Comparison of ENCODE assay signal across 8 mouse cellular contexts in the genomic region with DNA sequence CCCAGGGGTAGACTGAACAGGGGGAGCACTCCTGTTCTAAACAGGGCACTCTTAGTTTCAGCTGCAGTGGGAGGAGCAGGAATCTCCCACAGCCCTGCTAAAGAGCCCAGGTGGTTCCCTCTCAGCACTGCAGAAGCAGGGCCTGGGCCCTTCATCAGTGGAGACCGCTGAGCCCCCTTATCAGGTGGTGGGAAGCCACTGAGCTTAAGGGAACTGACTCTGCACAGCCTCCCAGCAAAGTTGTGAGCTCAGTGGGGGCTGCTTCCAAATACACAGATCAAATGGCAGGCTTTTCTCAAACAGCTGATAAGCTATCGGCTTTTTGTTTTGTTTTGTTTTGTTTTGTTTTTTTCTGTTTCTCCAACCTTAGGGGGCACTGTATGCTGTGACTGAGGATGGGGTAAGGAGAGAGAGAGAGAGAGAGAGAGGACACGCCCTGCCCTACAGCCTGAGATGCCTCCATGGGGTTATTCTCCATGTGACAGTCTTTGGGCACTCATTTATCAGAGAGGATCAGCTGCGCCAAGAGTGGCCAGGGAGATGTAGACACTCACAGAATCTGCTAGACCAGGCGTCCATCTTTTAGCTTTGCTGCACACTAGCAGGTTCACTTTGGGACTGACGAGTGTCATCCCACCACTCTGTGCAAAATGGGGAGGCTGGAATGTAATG.
DNase-seq lines count a peak whose midpoint lies in the region; ATAC-seq lines count a peak whose summit lies in the region.

No protein-coding gene starts in this region.

- H3K9me3 ChIP-seq in heart, embryonic 13.5 days: no peaks in the 10 kb centered on the region
- H3K9me3 ChIP-seq in midbrain, embryonic 13.5 days: no peaks in the 10 kb centered on the region

- ATAC-seq in heart, embryonic 13.5 days (ENCODE audit: extremely low read depth, insufficient number of reproducible peaks, low FRiP score, low TSS enrichment): no peak
- ATAC-seq in granulocyte monocyte progenitor cell, adult 5-6 weeks (replicated peaks; ENCODE audit: poor library complexity, severe bottlenecking): peak; percentile 13
- ATAC-seq in midbrain, embryonic 13.5 days: no peak

- peak overlapping the region; percentile 42 for H3K9ac ChIP-seq in heart, embryonic 13.5 days
- no peak overlapping the region for H3K9ac ChIP-seq in midbrain, embryonic 13.5 days (replicated peaks)

- DNase-seq in heart, postnatal 10 days: no peak
- peak; percentile 60 for DNase-seq in brain, adult 2 months (ENCODE audit: low read depth, low spot score)
- no peak for DNase-seq in left cerebral cortex, adult 11 months (ENCODE audit: low spot score)
- DNase-seq in frontal cortex, postnatal 25 days (ENCODE audit: low spot score in 2 of 2): no peak
- DNase-seq in layer of hippocampus, adult 18-20 months (ENCODE audit: low spot score in 2 of 2): no peak

- H3K4me2 ChIP-seq in heart, embryonic 13.5 days: peak overlapping the region; percentile 97
- H3K4me2 ChIP-seq in midbrain, embryonic 13.5 days (replicated peaks): peak overlapping the region; percentile 95

- intact Hi-C loops in heart, postnatal 10 days (cut with DNase I): loop anchor here (2.0 kb wide), 1 partner anchor 21 kb away; no protein-coding TSS in a partner anchor

- H3K27ac ChIP-seq in heart, embryonic 13.5 days (replicated peaks): no peak overlapping the region
- H3K27ac ChIP-seq in midbrain, embryonic 13.5 days: no peak overlapping the region

- H3K4me1 ChIP-seq in heart, embryonic 13.5 days: peaks cover 54% of the 10 kb centered on the region
- peaks cover 38% of the 10 kb centered on the region for H3K4me1 ChIP-seq in midbrain, embryonic 13.5 days (replicated peaks)

- H3K4me3 ChIP-seq in heart, embryonic 13.5 days: peak overlapping the region; percentile 60
- peak overlapping the region; percentile 54; the same call in 1 of the 2 replicates for H3K4me3 ChIP-seq in midbrain, embryonic 13.5 days (replicated peaks)

- no peaks in the 10 kb centered on the region for H3K27me3 ChIP-seq in heart, embryonic 13.5 days (replicated peaks)
- peaks cover 35% of the 10 kb centered on the region for H3K27me3 ChIP-seq in midbrain, embryonic 13.5 days

- 43% methylated on average over 6 of the region's 6 CpGs for WGBS in heart, embryonic 13.5 days
- WGBS in midbrain, embryonic 13.5 days: 62% methylated on average over 6 of the region's 6 CpGs

- peaks cover 23% of the 10 kb centered on the region; the same call in 1 of the 2 replicates for H3K36me3 ChIP-seq in heart, embryonic 13.5 days
- no peaks in the 10 kb centered on the region for H3K36me3 ChIP-seq in midbrain, embryonic 13.5 days
